Mouse (Mus musculus): Measurements from ENCODE around the gene Fam114a1.

DNA sequence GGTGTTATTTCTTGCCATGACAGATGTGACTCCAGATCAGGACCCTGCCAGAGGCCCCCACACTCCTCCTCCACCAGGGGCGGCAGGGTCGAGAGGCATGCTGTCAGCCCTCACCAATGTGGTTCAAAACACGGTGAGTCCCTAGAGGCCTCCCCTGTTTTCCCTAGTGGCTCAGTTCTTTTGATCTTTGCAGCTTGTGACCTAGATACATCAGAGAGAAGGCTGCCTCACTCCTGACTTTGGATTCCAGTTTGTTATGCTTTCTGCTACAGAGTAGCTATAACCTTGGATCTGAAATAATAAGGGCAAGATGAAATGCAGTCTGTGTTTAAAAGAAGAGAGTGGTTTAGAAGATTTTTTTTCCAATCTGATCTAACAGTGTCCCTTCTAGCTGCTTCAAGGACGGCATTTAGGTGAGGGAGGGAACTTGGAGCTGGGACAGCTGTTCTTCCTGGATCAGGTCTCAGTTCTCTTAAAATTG is 36.2 kb downstream of the Fam114a1 start:
- TF ChIP-seq CTCF (conservative IDR thresholded peaks at IDR 0.05; ENCODE audit: low read length) (no peak), POU5F1 (IDR thresholded peaks at IDR 0.05; ENCODE audit: borderline replicate concordance, low read length) (no peak)
